ENCODE assay signal across 10 mouse cellular contexts in genomic region chr1:156997476-156998305, GRCm38 (mm10). TPM values are rescaled to one million over a fixed set of nuclear protein-coding genes. Genes with fewer than 3 reads are reported as not detected.
DNase-seq lines count a peak whose midpoint lies in the region; ATAC-seq lines count a peak whose summit lies in the region.
"Had no signal": no experiment of that assay in that cellular context is flagged by ENCODE, and none has a peak within 500 bp of the region (broad histone marks: within the 10 kb centered on the region; RNA-seq: fewer than 3 reads in every experiment).

No protein-coding gene starts in this region.

- H3K27ac ChIP-seq in limb, embryonic 15.5 days = 0 out of 2 replicates have a peak overlapping the region, but pooled peaks have one; percentile 11

- no peaks in the 10 kb centered on the region for H3K27me3 ChIP-seq in limb, embryonic 15.5 days
- H3K27me3 ChIP-seq: megakaryocyte, embryonic 14.5 days had no signal

- peak; percentile 10 for DNase-seq in cerebellum, adult 9-11 months
- no peak for DNase-seq in cerebellum, adult 8-10 months
- peak; percentile 46 to 49 for DNase-seq in B cell, adult 2 months
- peak; percentile 87 for DNase-seq in fibroblast of lung, adult 2 months (ENCODE audit: low read depth)
- DNase-seq in thymus, postnatal 10 days (ENCODE audit: low spot score in 2 of 2) = no peak
- no peak for DNase-seq in thymus, postnatal 36 days
- no peak for DNase-seq in spleen, adult 12 weeks (ENCODE audit: low spot score)

- no peak overlapping the region for H3K9ac ChIP-seq in limb, embryonic 15.5 days

- H3K4me3 ChIP-seq in limb, embryonic 15.5 days = no peak overlapping the region
- H3K4me3 ChIP-seq: megakaryocyte, embryonic 14.5 days had no signal

- H3K9me3 ChIP-seq in limb, embryonic 15.5 days = no peaks in the 10 kb centered on the region
- H3K9me3 ChIP-seq: G1E; megakaryocyte, embryonic 14.5 days had no signal

- no peaks in the 10 kb centered on the region for H3K36me3 ChIP-seq in limb, embryonic 15.5 days
- H3K36me3 ChIP-seq: G1E had no signal

- ATAC-seq in limb, embryonic 15.5 days (ENCODE audit: insufficient number of reproducible peaks, low FRiP score, low TSS enrichment, low read depth) = no peak

- H3K4me2 ChIP-seq in limb, embryonic 15.5 days = no peak overlapping the region

- H3K4me1 ChIP-seq in limb, embryonic 15.5 days = peaks cover 11% of the 10 kb centered on the region

- 35% methylated on average over 12 of the region's 12 CpGs for WGBS in limb, embryonic 15.5 days

RNA-seq across cellular contexts. Expression of gene Ralgps2, which starts 58.3 kb away (rescaled TPM):
- polyA plus RNA-seq in limb, embryonic 15.5 days (2015; fragmentation: Nextera tagmentation; extraction: Ambion mirVana) = 84.1 and 88.8 TPM in 2 replicates

Comparison
In these comparisons a context has a peak if more than half of its experiments do, and no peak if none do; other contexts are left out.
1. DNase-seq: peak in cerebellum, adult 9-11 months (single experiment), B cell, adult 2 months (2 of 2) and fibroblast of lung, adult 2 months (single experiment); none in cerebellum, adult 8-10 months (single experiment), thymus, postnatal 10 days (0 of 2), thymus, postnatal 36 days (0 of 2) and spleen, adult 12 weeks (single experiment).